Mouse (Mus musculus) liver, postnatal 0 days (tissue): Measurements from ENCODE around the gene Gm28038. TPM values are rescaled to one million over a fixed set of nuclear protein-coding genes. Genes with fewer than 3 reads are reported as not detected.

Experiments
- ATAC-seq: fragments of 200-750 bp; cut with Nextera tagmentation; 2 replicates; pipeline ENCODE4 v1.8.0; 2017; ENCODE audit warnings: mild to moderate bottlenecking, moderate library complexity
- DNase-seq: peaks from one replicate; pipeline ENCODE4 v3.0.0-alpha.2; 2016
- H3K27ac ChIP-seq: fragments of 300-500 bp; sonication (generic); 2 replicates; pipeline ENCODE4 v1.5.1; 2014; ENCODE audit warnings: antibody characterized with exemption, moderate library complexity, mild to moderate bottlenecking, low read depth
- H3K27me3 ChIP-seq: fragments of 300-500 bp; sonication (generic); 2 replicates; pipeline ENCODE4 v1.6.1; 2014; ENCODE audit warnings: low read length, control low read depth, mixed read lengths; ENCODE audit not compliant: insufficient read depth
- H3K36me3 ChIP-seq: fragments of 300-500 bp; sonication (generic); replicated peaks from 2 replicates; pipeline ENCODE4 v1.6.1; 2014; ENCODE audit warnings: mild to moderate bottlenecking, control low read depth, low read length, moderate library complexity, mixed read lengths; ENCODE audit not compliant: insufficient read depth
- H3K4me1 ChIP-seq: fragments of 300-500 bp; sonication (generic); 2 replicates; pipeline ENCODE4 v1.6.1; 2014; ENCODE audit warnings: antibody characterized with exemption, mild to moderate bottlenecking, control low read depth; ENCODE audit not compliant: insufficient read depth
- H3K4me2 ChIP-seq: fragments of 300-500 bp; sonication (generic); 2 replicates; pipeline ENCODE4 v1.6.1; 2014; ENCODE audit warnings: low read depth, mild to moderate bottlenecking, low read length, moderate library complexity, mixed read lengths
- H3K4me3 ChIP-seq: fragments of 300-500 bp; sonication (generic); 2 replicates; pipeline ENCODE4 v1.5.1; 2014; ENCODE audit warnings: low read depth, low read length
- H3K9ac ChIP-seq: fragments of 300-500 bp; sonication (generic); replicated peaks from 2 replicates; pipeline ENCODE4 v1.6.1; 2014; ENCODE audit warnings: mild to moderate bottlenecking, moderate library complexity
- H3K9me3 ChIP-seq: fragments of 300-500 bp; sonication (generic); 2 replicates; pipeline ENCODE4 v1.6.1; 2016; ENCODE audit warnings: mild to moderate bottlenecking, control low read depth, low read length, mixed read lengths
- CTCF ChIP-seq: sonication (generic); IDR thresholded peaks from 2 replicates; pipeline ENCODE4 v1.5.1; 2016; ENCODE audit warnings: antibody characterized with exemption, low read depth
- EP300 ChIP-seq: IDR thresholded peaks from 2 replicates; pipeline ENCODE4 v1.6.1; 2016; ENCODE audit warnings: antibody characterized with exemption, low read depth, mild to moderate bottlenecking
- WGBS: fragments of 180-500 bp; shearing (Covaris S2); extraction: QIAGEN DNeasy Blood & Tissue Kit; methylation state at CpG from one replicate; pipeline ENCODE4 v1.1.7; 2014; ENCODE audit not compliant: insufficient replicate concordance; 5-methylcytosine and 5-hydroxymethylcytosine counted together
- polyA plus RNA-seq: library from polyadenylated mRNA; unstranded; fragments of >200 nt; fragmentation: Nextera tagmentation; extraction: Ambion mirVana; gene quantifications from 2 replicates; pipeline ENCODE4 v1.2.1, GENCODE M21; 2015

Gm28038 gene
- polyA plus RNA-seq, 1 experiment from 2014 or later: not detected

DNA sequence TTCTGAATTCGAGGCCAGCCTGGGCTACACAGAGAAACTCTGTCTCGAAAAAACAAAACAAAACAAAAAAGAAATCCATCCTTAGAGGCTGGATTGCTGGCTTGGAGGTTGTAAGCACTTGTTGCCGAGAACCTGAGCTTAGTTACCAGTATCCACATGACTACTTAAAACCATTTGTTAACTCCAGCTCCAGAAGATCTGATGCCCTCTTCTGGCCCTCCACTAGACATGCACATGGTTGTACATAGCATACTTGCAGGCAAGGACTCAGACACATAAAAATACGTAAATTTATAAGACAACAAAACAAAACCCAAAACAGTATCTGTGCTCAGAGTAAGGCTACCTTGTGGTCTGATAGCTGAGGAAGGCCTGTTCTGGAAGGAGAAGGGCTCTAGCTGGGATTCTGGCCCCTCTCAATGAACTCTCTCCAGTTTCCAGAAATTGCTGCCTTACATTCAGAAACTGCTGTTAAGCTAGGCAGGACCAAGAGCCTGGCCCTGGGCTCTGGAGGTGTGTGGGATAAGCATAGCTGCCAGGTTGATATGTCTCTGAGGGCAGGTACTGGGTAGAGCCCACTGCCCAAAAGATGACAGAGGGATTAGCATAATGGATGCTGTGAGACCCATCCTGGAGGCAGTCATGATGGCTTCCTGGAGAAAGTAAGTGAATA is 19.6 kb upstream of the Gm28038 start:
- no peaks in the 10 kb centered on the region for H3K9me3 ChIP-seq
- ATAC-seq: no peak
- H3K4me3 ChIP-seq: no peak overlapping the region
- H3K4me2 ChIP-seq: no peak overlapping the region
- no peak overlapping the region for H3K27ac ChIP-seq
- H3K36me3 ChIP-seq: peaks cover 62% of the 10 kb centered on the region
- no peak for DNase-seq
- WGBS: 83% methylated on average over 4 of the region's 4 CpGs
- no peaks in the 10 kb centered on the region for H3K27me3 ChIP-seq
- TF ChIP-seq EP300: no peak
- TF ChIP-seq CTCF: peak; percentile 43; the same call in 1 of the 2 replicates
- no peak overlapping the region for H3K9ac ChIP-seq
- peaks cover 30% of the 10 kb centered on the region for H3K4me1 ChIP-seq

DNA sequence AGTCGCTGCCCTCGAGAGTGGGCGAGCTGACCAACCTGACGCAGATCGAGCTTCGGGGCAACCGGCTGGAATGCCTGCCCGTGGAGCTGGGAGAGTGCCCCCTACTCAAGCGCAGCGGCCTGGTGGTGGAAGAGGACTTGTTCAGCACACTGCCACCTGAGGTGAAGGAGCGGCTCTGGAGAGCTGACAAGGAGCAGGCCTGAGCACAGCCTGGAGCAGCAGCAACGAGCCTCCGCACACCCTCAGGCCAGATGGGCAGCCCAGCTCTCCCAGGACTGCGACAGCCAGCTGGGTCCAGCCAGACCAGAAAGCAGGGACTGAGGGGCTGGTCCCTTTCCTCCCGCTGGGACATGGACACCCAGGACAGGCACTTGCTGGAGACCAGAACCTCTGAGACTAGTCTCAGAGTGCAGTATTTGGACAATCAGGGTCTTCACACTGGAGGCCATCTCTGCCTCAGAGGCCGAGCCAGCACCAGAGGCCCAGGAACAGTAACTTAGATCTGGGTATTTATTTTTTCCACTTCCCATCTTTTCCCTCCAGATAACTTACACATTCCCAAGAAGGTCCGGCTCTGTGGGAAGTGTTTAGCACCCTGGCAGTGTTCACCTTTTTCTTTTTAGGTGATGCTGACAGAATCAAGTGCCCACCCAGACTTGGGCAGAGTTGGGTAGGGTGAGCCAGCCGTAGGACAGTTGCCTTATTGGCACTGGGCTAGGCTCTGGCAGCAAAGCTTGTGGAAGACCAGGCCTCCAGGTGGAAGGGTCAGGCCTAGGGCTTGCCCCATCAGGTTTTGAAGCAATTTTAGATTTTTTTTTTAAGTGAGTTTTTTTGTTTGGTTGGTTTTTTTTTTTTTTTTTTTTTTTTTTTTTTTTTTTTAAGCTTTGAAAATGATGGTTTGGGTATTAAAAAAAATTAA is 18.7 kb upstream of the Gm28038 start:
- TF ChIP-seq CTCF (no peak), EP300 (no peak)
- Histone ChIP-seq H3K27ac (no peak overlapping the region), H3K9ac (no peak overlapping the region), H3K9me3 (no peaks in the 10 kb centered on the region), H3K4me1 (peaks cover 39% of the 10 kb centered on the region), H3K4me3 (no peak overlapping the region), H3K4me2 (no peak overlapping the region), H3K36me3 (peaks cover 53% of the 10 kb centered on the region), H3K27me3 (no peaks in the 10 kb centered on the region)
- DNase-seq (no peak), ATAC-seq (no peak)
- WGBS: 89% methylated on average over 18 of the region's 18 CpGs

DNA sequence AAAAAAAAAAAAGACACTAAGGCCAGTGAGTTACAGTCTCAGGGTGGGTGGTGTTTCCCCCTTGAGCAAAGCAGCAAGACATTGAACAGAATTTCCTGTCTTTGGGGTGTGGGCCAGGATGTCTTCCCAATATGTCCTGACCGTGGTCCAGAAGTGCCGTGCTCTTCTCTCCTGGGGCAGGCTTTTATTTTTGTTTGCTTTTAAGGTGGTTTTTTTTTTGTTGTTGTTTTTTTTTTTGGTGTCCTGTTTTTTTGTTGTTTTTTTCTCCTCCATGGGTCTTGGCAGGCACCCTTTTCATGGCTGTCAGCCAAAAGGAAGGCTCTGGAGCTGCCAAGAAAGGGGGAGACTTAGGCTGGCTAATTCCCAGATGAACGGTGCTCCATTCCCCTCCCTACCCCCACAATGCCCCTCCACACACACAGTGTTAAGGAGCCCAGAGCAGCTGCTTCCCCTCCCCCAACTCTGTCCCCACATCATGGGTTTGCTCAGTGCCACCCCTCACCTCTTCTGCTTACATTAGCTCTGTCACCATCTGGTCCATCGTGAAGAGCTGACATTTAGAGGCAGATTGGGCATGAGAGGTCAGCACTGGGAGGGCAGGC is 17.9 kb upstream of the Gm28038 start:
- H3K27ac ChIP-seq: no peak overlapping the region
- H3K36me3 ChIP-seq: peaks cover 45% of the 10 kb centered on the region
- no peak for ATAC-seq
- no peaks in the 10 kb centered on the region for H3K9me3 ChIP-seq
- H3K4me2 ChIP-seq: no peak overlapping the region
- H3K27me3 ChIP-seq: no peaks in the 10 kb centered on the region
- H3K9ac ChIP-seq: no peak overlapping the region
- DNase-seq: no peak
- TF ChIP-seq CTCF (no peak), EP300 (no peak)
- WGBS: 71% methylated on average over 4 of the region's 4 CpGs
- no peak overlapping the region for H3K4me3 ChIP-seq
- H3K4me1 ChIP-seq: peaks cover 39% of the 10 kb centered on the region

DNA sequence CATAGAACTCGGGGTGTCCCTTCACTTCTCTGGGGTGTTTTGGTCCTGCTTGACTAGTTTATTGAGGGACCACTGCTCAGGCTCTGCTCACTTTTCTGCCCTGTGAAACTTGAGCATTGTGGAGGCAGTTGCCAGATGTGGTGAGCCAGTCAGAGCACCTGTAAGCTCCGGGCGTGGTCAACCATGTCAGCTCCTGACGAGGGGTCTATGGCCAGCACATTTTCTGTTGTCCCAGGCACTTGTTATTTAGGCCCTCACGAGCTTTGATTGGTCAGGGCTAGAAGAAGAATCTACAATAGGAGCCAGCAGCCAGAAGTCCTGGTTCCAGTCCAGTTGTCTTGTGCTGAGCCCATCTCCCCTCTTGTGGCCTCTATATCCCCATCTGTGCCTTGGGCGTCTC is 17.0 kb upstream of the Gm28038 start:
- ATAC-seq (no peak), DNase-seq (no peak)
- no peaks in the 10 kb centered on the region for H3K9me3 ChIP-seq
- no peak overlapping the region for H3K4me2 ChIP-seq
- WGBS: 86% methylated on average over 6 of the region's 6 CpGs
- peaks cover 42% of the 10 kb centered on the region for H3K36me3 ChIP-seq
- H3K27me3 ChIP-seq: no peaks in the 10 kb centered on the region
- TF ChIP-seq EP300 (no peak), CTCF (no peak)
- no peak overlapping the region for H3K9ac ChIP-seq
- H3K4me1 ChIP-seq: peaks cover 47% of the 10 kb centered on the region
- H3K4me3 ChIP-seq: no peak overlapping the region
- no peak overlapping the region; the same call in 1 of the 2 replicates for H3K27ac ChIP-seq

DNA sequence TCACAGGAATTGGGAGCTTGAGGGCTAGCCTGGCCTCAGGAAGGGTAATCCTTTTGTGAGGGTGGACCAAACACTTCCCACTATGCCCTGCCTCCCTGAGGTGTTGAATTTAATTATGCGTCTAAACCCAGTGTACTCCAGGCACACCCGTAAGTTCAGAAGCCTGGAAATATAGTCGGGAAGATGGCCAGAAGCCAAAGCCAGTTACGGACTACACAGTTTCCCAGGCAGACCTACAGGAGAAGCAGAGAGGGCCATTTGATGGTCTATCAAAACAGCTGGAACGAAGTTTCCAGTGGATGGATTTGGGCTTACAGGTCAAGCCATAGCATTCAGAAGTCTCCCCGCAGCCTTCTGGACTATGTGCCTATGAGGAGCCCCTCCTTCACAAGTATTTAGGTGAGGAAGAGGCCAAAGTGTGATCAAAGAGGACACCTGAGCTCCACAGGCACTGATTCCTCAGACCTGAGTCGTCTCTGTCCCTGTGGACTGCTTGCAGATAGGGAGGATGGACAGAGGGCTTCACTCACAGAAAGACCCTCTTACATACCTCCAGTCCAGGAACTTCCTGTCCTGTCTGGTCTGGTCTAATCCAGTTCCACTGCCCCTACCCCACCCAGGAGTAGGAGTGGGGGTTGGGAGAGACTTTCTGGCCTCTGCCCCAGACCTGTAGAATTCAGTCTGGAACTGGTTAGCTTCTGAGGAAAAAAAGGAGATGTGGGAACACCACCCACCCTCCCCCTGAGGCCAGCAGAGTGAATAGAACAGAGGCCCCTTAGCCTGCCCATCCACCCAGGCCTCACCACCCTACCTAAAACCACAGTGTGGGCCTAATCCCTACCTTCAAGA is 15.9 kb upstream of the Gm28038 start:
- H3K9ac ChIP-seq: no peak overlapping the region; the same call in 1 of the 2 replicates
- DNase-seq: no peak
- no peaks in the 10 kb centered on the region for H3K9me3 ChIP-seq
- H3K4me1 ChIP-seq: peaks cover 45% of the 10 kb centered on the region
- ATAC-seq: no peak
- WGBS: 63% methylated on average over 7 of the region's 7 CpGs
- no peaks in the 10 kb centered on the region for H3K27me3 ChIP-seq
- no peak overlapping the region for H3K4me2 ChIP-seq
- peak overlapping the region; percentile 91 for H3K27ac ChIP-seq
- TF ChIP-seq EP300 (no peak), CTCF (no peak)
- H3K4me3 ChIP-seq: no peak overlapping the region
- H3K36me3 ChIP-seq: peaks cover 36% of the 10 kb centered on the region
